Mouse (Mus musculus) kidney, embryonic 15.5 days (tissue): ENCODE results near the gene Btc. TPM values are rescaled to one million over a fixed set of nuclear protein-coding genes. Genes with fewer than 3 reads are reported as not detected.

Experiments
- ATAC-seq: fragments of 200-750 bp; cut with Nextera tagmentation; replicated peaks from 2 replicates; pipeline ENCODE4 v1.8.0; 2017; ENCODE audit warnings: moderate TSS enrichment; ENCODE audit not compliant: low FRiP score
- H3K27ac ChIP-seq: fragments of 300-500 bp; sonication (generic); 2 replicates; pipeline ENCODE4 v1.5.1; 2015; ENCODE audit warnings: mild to moderate bottlenecking, inconsistent platforms
- H3K27me3 ChIP-seq: fragments of 300-500 bp; sonication (generic); 2 replicates; pipeline ENCODE4 v1.6.1; 2015; ENCODE audit warnings: inconsistent platforms
- H3K36me3 ChIP-seq: fragments of 300-500 bp; sonication (generic); 2 replicates; pipeline ENCODE4 v1.6.1; 2015; ENCODE audit warnings: inconsistent platforms
- H3K4me1 ChIP-seq: fragments of 300-500 bp; sonication (generic); 2 replicates; pipeline ENCODE4 v1.6.1; 2015; ENCODE audit warnings: inconsistent platforms
- H3K4me2 ChIP-seq: fragments of 300-500 bp; sonication (generic); 2 replicates; pipeline ENCODE4 v1.6.1; 2015; ENCODE audit warnings: moderate library complexity, mild to moderate bottlenecking, inconsistent platforms
- H3K4me3 ChIP-seq: fragments of 300-500 bp; sonication (generic); replicated peaks from 2 replicates; pipeline ENCODE4 v1.5.1; 2015; ENCODE audit warnings: mild to moderate bottlenecking, inconsistent platforms
- H3K9ac ChIP-seq: fragments of 300-500 bp; sonication (generic); 2 replicates; pipeline ENCODE4 v1.6.1; 2015; ENCODE audit warnings: mild to moderate bottlenecking, inconsistent platforms
- H3K9me3 ChIP-seq: fragments of 300-500 bp; sonication (generic); replicated peaks from 2 replicates; pipeline ENCODE4 v1.6.1; 2016; ENCODE audit warnings: inconsistent platforms
- WGBS: fragments of 180-500 bp; shearing (Covaris S2); methylation state at CpG from one replicate; pipeline ENCODE4 v1.1.7; 2015; ENCODE audit warnings: mixed read lengths; 5-methylcytosine and 5-hydroxymethylcytosine counted together
- polyA plus RNA-seq: library from polyadenylated mRNA; unstranded; fragments of >200 nt; fragmentation: Nextera tagmentation; extraction: Ambion mirVana; gene quantifications from 2 replicates; pipeline ENCODE4 v1.2.1, GENCODE M21; 2015

Btc gene
- polyA plus RNA-seq, 1 experiment from 2014 or later: 8.6 TPM

DNA sequence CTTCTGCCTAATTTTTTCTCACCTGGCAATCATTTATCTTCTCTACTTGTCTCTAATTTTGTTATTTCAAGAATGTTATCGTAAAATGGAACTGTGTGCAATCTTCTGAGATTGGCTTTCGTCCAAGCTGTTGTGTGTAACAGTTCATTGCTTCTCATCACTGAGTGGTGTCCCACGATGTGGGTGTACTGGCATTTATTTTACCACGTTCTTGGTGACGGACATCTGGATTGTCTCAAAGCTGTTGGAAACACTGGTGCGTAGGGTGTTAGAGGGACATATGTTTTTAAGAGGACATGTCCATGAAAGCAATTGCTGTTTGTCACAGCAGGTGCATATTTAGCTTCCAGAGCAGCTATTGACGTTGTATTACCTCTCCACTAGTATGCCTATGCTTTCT, 94.2 kb downstream of the Btc start:
- no peak overlapping the region for H3K9ac ChIP-seq
- H3K4me1 ChIP-seq: no peaks in the 10 kb centered on the region
- H3K27me3 ChIP-seq: no peaks in the 10 kb centered on the region
- ATAC-seq: no peak
- H3K4me3 ChIP-seq: no peak overlapping the region
- H3K9me3 ChIP-seq: no peaks in the 10 kb centered on the region
- 67% methylated on average over 7 of the region's 7 CpGs for WGBS
- no peaks in the 10 kb centered on the region for H3K36me3 ChIP-seq
- H3K4me2 ChIP-seq: no peak overlapping the region
- no peak overlapping the region for H3K27ac ChIP-seq

DNA sequence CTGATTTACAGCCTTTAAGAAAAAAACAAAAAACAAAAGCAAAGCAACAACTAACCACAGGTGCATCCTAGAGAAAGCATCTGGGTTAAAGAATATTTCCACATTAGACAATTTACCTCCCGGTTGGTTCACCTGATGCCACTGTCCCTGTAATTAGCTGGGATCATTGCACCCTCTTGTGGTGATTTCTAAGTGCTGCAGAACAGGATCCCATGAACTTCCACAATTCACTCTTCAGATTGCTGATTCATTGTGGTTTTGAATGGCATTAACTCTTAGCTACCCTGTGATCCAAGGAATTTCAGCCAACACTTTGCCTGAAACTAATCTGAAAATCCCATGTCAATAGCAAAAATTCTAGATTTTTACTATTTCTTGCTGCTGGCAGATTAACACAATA, 94.9 kb downstream of the Btc start:
- 8% methylated on average over 1 of the region's 1 CpGs for WGBS
- H3K4me1 ChIP-seq: peaks cover 5% of the 10 kb centered on the region; the same call in 1 of the 2 replicates
- H3K27ac ChIP-seq: no peak overlapping the region
- H3K9ac ChIP-seq: no peak overlapping the region
- H3K9me3 ChIP-seq: no peaks in the 10 kb centered on the region
- no peak overlapping the region for H3K4me3 ChIP-seq
- no peak overlapping the region for H3K4me2 ChIP-seq
- H3K27me3 ChIP-seq: no peaks in the 10 kb centered on the region
- no peak for ATAC-seq
- no peaks in the 10 kb centered on the region for H3K36me3 ChIP-seq

Other genes starting within 250 kb of the Btc start
- 8.7 and 11.5 TPM in 2 replicates for gene Parm1, start 114.6 kb upstream of the Btc start, polyA plus RNA-seq